Mouse (Mus musculus) C2C12 (cell line): ENCODE measurements around the gene Prph. TPM values are rescaled to one million over a fixed set of nuclear protein-coding genes. Genes with fewer than 3 reads are reported as not detected.

Experiments used
- H3K27me3 ChIP-seq: one replicate; pipeline ENCODE4 v1.6.1; 2011; ENCODE audit not compliant: control insufficient read depth, insufficient read depth, insufficient read length
- H3K36me3 ChIP-seq: one replicate; pipeline ENCODE4 v1.6.1; 2011; ENCODE audit not compliant: control insufficient read depth, insufficient read depth
- H3K4me3 ChIP-seq: one replicate; pipeline ENCODE4 v1.5.1; 2011; ENCODE audit warnings: mild to moderate bottlenecking, control low read depth; ENCODE audit not compliant: poor library complexity, insufficient read depth, severe bottlenecking
- H3K79me2 ChIP-seq: one replicate; pipeline ENCODE4 v1.6.1; 2011; ENCODE audit not compliant: control insufficient read depth, insufficient read depth
- H3K79me3 ChIP-seq: one replicate; pipeline ENCODE4 v1.6.1; 2011; ENCODE audit warnings: low read depth, control low read depth
- H3ac ChIP-seq: one replicate; pipeline ENCODE3; 2011; ENCODE audit warnings: low read depth; ENCODE audit not compliant: control insufficient read depth, insufficient read length
- CEBPB ChIP-seq: IDR thresholded peaks from one replicate; pipeline ENCODE4 v1.6.1; 2011; ENCODE audit warnings: low read depth, mild to moderate bottlenecking, control low read depth, moderate library complexity
- CTCF ChIP-seq: IDR thresholded peaks from one replicate; pipeline ENCODE4 v1.5.1; 2011; ENCODE audit not compliant: control insufficient read depth, insufficient read depth, insufficient read length
- FOSL1 ChIP-seq: IDR thresholded peaks from one replicate; pipeline ENCODE4 v1.8.0; 2011; ENCODE audit warnings: mild to moderate bottlenecking, low read length; ENCODE audit not compliant: poor library complexity, insufficient read depth, severe bottlenecking
- MAX ChIP-seq: IDR thresholded peaks from one replicate; pipeline ENCODE4 v1.6.1; 2011; ENCODE audit warnings: mild to moderate bottlenecking, control low read depth
- MYOD1 ChIP-seq: IDR thresholded peaks from one replicate; pipeline ENCODE4 v1.6.1; 2011; ENCODE audit warnings: low read depth; ENCODE audit not compliant: control insufficient read depth, insufficient read length
- MYOG ChIP-seq: IDR thresholded peaks from one replicate; pipeline ENCODE4 v1.6.1; 2011; ENCODE audit not compliant: control insufficient read depth, insufficient read length; ENCODE audit errors: extremely low read depth
- USF1 ChIP-seq: IDR thresholded peaks from one replicate; pipeline ENCODE4 v1.6.1; 2011; ENCODE audit warnings: low read depth, mild to moderate bottlenecking, control low read depth, moderate library complexity
- polyA plus RNA-seq: library from polyadenylated mRNA; unstranded; fragments of >200 nt; fragmentation: generic; extraction: Trizol; gene quantifications from one replicate; pipeline ENCODE4 v1.2.1, GENCODE M21; 2012; ENCODE audit warnings: missing spikeins

The Prph gene
- polyA plus RNA-seq, 1 experiment, result 1.3 TPM

- peak overlapping the region; percentile 8 for H3K4me3 ChIP-seq
- peak overlapping the region; percentile 45 for H3ac ChIP-seq
- H3K79me3 ChIP-seq, result no peaks in the 10 kb centered on the region
- H3K79me2 ChIP-seq, result no peaks in the 10 kb centered on the region
- TF ChIP-seq MYOD1, result no peak
- no peak for TF ChIP-seq FOSL1
- no peak for TF ChIP-seq MAX
- no peak for TF ChIP-seq CEBPB
- no peak for TF ChIP-seq CTCF
- H3K36me3 ChIP-seq, result no peaks in the 10 kb centered on the region
- H3K27me3 ChIP-seq, result peaks cover 29% of the 10 kb centered on the region
These were observed 562 bp downstream of the Prph start for GRCm38 (mm10) chr15:99055511-99055961.

- H3K27me3 ChIP-seq, result peaks cover 34% of the 10 kb centered on the region
- no peaks in the 10 kb centered on the region for H3K36me3 ChIP-seq
- TF ChIP-seq CTCF (peak; percentile 56), FOSL1 (no peak), USF1 (no peak), CEBPB (no peak), MYOG (no peak)
- H3K79me3 ChIP-seq, result no peaks in the 10 kb centered on the region
- no peak overlapping the region for H3ac ChIP-seq
- H3K4me3 ChIP-seq, result no peak overlapping the region
- H3K79me2 ChIP-seq, result no peaks in the 10 kb centered on the region
These were observed 1.4 kb downstream of the Prph start for GRCm38 (mm10) chr15:99056332-99056731.

- Histone ChIP-seq H3K36me3 (no peaks in the 10 kb centered on the region), H3K79me2 (no peaks in the 10 kb centered on the region), H3ac (no peak overlapping the region), H3K4me3 (no peak overlapping the region), H3K79me3 (no peaks in the 10 kb centered on the region), H3K27me3 (peaks cover 14% of the 10 kb centered on the region)
- TF ChIP-seq USF1, result no peak
- no peak for TF ChIP-seq MAX
These were observed 10.7 kb downstream of the Prph start for GRCm38 (mm10) chr15:99065557-99066165.

- Histone ChIP-seq H3K79me3 (peaks cover 17% of the 10 kb centered on the region), H3K27me3 (no peaks in the 10 kb centered on the region), H3ac (no peak overlapping the region), H3K36me3 (peaks cover 6% of the 10 kb centered on the region), H3K79me2 (peaks cover 23% of the 10 kb centered on the region), H3K4me3 (no peak overlapping the region)
- TF ChIP-seq CTCF (no peak), MYOD1 (no peak), USF1 (no peak), MYOG (no peak), MAX (no peak), CEBPB (no peak), FOSL1 (no peak)
These were observed 17.0 kb downstream of the Prph start for GRCm38 (mm10) chr15:99071988-99072387.

- H3K27me3 ChIP-seq, result no peaks in the 10 kb centered on the region
- peaks cover 28% of the 10 kb centered on the region for H3K36me3 ChIP-seq
- peaks cover 20% of the 10 kb centered on the region for H3K79me3 ChIP-seq
- peak within 1 kb of the TSS; percentile 76 for H3K4me3 ChIP-seq
- peaks cover 42% of the 10 kb centered on the region for H3K79me2 ChIP-seq
- H3ac ChIP-seq, result peak within 1 kb of the TSS; percentile 92
- no peak for TF ChIP-seq MAX
- no peak for TF ChIP-seq FOSL1
- TF ChIP-seq CEBPB, result no peak
- no peak for TF ChIP-seq MYOD1
- TF ChIP-seq MYOG, result no peak
- TF ChIP-seq CTCF, result no peak
- no peak for TF ChIP-seq USF1
These were observed 19.1 kb downstream of the Prph start, which contains the start of gene Troap for GRCm38 (mm10) chr15:99074019-99074599. TSS of gene Troap (plus strand) at chr15:99074575.
